Mouse (Mus musculus) CD4-positive, CD25-positive, alpha-beta regulatory T cell, adult 4 months (primary cell): ENCODE results near the gene Grtp1. TPM values are rescaled to one million over a fixed set of nuclear protein-coding genes. Genes with fewer than 3 reads are reported as not detected.
A peak's percentile ranks its signal among the peaks of the same experiment; 100 is the strongest.

Experiments
- ATAC-seq: one replicate; pipeline ENCODE4 v1.8.0; 2017
- polyA plus RNA-seq, 2 experiments: library from polyadenylated mRNA; unstranded; fragments of 100-300 nt; shearing (Covaris generic); gene quantifications; one replicate each; pipeline ENCODE4 v1.2.1; 2017

The Grtp1 gene
- polyA plus RNA-seq, result 1 to 10 TPM; 2.8 to 3.2 TPM

GRCm38 (mm10) chr8:13200301-13201012 lies at the start of gene Grtp1:
Grtp1 (minus strand) TSS chr8:13200620.
- peak; percentile 45 for ATAC-seq

- ATAC-seq, result no peak
Measured at GRCm38 (mm10) chr8:13244343-13244880, 44.0 kb upstream of the Grtp1 start.

GRCm38 (mm10) chr8:13242985-13243870 lies 42.8 kb upstream of the Grtp1 start:
- no peak for ATAC-seq

- no peak for ATAC-seq
Measured at GRCm38 (mm10) chr8:13240691-13241090, 40.3 kb upstream of the Grtp1 start.

- ATAC-seq, result no peak
Measured at GRCm38 (mm10) chr8:13240055-13240454, 39.6 kb upstream of the Grtp1 start.

- no peak for ATAC-seq
Measured at GRCm38 (mm10) chr8:13234803-13235202, 34.4 kb upstream of the Grtp1 start.

- no peak for ATAC-seq
Measured at GRCm38 (mm10) chr8:13230471-13230870, 30.1 kb upstream of the Grtp1 start.

GRCm38 (mm10) chr8:13229802-13230201 lies 29.4 kb upstream of the Grtp1 start:
- no peak for ATAC-seq

GRCm38 (mm10) chr8:13228923-13229610 lies 28.6 kb upstream of the Grtp1 start:
- no peak for ATAC-seq

GRCm38 (mm10) chr8:13227184-13227583 lies 26.8 kb upstream of the Grtp1 start:
- ATAC-seq, result no peak

- ATAC-seq, result no peak
Measured at GRCm38 (mm10) chr8:13226288-13226687, 25.9 kb upstream of the Grtp1 start.

GRCm38 (mm10) chr8:13224426-13224825 lies 24.0 kb upstream of the Grtp1 start:
- ATAC-seq, result no peak

GRCm38 (mm10) chr8:13218441-13218840 lies 18.0 kb upstream of the Grtp1 start:
- ATAC-seq, result no peak

GRCm38 (mm10) chr8:13217986-13218385 lies 17.6 kb upstream of the Grtp1 start:
- ATAC-seq, result no peak

- no peak for ATAC-seq
Measured at GRCm38 (mm10) chr8:13217093-13217492, 16.7 kb upstream of the Grtp1 start.

GRCm38 (mm10) chr8:13216386-13216785 lies 16.0 kb upstream of the Grtp1 start:
- no peak for ATAC-seq

GRCm38 (mm10) chr8:13213479-13214268 lies 13.3 kb upstream of the Grtp1 start:
- peak; percentile 95 for ATAC-seq

- no peak for ATAC-seq
Measured at GRCm38 (mm10) chr8:13209770-13210169, 9.3 kb upstream of the Grtp1 start.

- ATAC-seq, result no peak
Measured at GRCm38 (mm10) chr8:13208627-13209355, 8.4 kb upstream of the Grtp1 start.

- no peak for ATAC-seq
Measured at GRCm38 (mm10) chr8:13206290-13206689, 5.9 kb upstream of the Grtp1 start.

- ATAC-seq, result no peak
Measured at GRCm38 (mm10) chr8:13205311-13205710, 4.9 kb upstream of the Grtp1 start.
